Mouse (Mus musculus) stomach, postnatal 0 days (tissue): ENCODE measurements around the gene Slc35b1.

Experiments
- CTCF ChIP-seq: IDR thresholded peaks from 2 replicates; pipeline ENCODE4 v1.5.1; 2016; ENCODE audit warnings: antibody characterized with exemption, low read depth, mild to moderate bottlenecking, moderate library complexity
- EP300 ChIP-seq: optimal IDR thresholded peaks from 2 replicates; pipeline ENCODE3; 2016; ENCODE audit warnings: antibody characterized with exemption

DNA sequence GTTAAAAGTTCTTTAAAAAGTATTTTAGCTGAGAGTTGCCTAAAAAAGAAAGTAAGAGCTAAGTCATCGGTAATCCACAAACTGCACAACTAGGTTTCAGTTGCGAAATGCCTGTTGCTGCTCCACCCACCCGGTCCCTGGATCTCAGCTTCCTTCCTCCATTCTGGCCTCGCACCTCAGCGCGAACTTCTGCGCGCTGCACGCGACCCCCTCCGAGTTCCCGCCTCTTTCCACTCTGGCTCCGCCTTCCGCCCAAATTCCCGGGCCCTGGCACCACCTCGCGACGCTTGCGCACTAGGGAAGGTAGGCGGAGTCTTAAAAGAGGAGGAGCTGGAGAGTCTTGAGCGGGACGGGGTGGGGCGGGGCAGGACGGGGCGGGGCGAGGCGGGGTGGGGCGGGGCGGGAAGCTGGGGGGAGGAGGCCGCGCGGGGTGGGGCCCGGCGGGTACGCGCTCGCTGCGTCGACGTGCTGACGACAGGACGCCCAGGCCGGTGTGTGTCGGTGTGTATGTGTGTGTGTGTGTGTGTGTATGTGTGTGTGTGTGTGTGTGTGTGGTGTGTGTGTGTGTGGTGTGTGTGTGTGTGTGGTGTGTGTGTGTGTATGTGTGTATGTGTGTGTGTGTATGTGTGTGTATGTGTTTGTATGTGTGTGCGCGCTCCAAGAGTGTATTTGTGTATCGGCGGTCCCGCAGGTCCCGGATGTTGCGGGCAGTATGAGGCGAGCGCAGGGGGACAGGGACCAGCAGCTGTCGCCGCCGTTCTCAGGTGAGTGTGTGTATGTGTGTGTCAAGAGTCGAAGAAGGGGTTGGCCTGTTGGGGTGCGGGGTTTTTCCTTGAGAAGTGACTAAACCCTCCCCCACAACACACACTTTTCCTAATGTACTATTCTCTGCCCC, 29.4 kb downstream of the Slc35b1 start, which contains the start of gene Spop:
- TF ChIP-seq CTCF = no peak; the same call in 1 of the 2 replicates
- TF ChIP-seq EP300 = peak; percentile 42
